Mouse (Mus musculus): ENCODE measurements at regions not wholly inside any gene's neighbourhood (a gene's known extent, or its start where the extent isn't known, plus 50 kb on each side); places are given as distances from the start of the nearest gene placed in this dataset.

DNA sequence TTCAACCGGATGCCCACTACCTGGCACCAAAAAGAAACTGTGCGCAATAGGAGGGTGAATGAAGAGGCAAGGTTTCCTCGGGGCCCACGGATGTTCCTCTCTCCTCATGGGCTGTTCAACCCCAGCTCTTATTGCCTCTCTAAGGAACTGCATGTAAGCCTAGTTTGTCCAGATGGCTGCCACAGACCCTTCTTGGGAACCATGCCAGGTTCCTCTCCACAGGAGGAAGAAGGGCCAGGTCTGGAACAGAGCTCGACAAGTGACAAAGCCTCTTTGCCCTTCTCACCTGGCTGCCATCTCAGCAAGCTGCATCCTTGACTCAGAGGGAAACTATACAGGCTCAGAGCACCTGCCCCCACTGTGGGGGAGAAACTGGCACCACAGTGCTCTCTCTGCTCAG lies 329.6 kb downstream of the Mroh4 start:
- no peak overlapping the region for H3K4me2 ChIP-seq (replicated peaks; ENCODE audit: low read depth, low read length)
- ATAC-seq (no peak), DNase-seq (ENCODE audit: low spot score) (no peak)
- TF ChIP-seq EP300 (IDR thresholded peaks at IDR 0.05) (no peak), CTCF (IDR thresholded peaks at IDR 0.05) (no peak)
- no peaks in the 10 kb centered on the region for H3K27me3 ChIP-seq (replicated peaks; ENCODE audit: insufficient read depth, low read length)
- WGBS: 78% methylated on average over 5 of the region's 5 CpGs
- no peak overlapping the region for H3K27ac ChIP-seq (ENCODE audit: low read length)
- no peak overlapping the region for H3K9ac ChIP-seq (replicated peaks; ENCODE audit: low read depth)
- H3K4me1 ChIP-seq (ENCODE audit: insufficient read depth, low read depth, low read length): no peaks in the 10 kb centered on the region
- H3K36me3 ChIP-seq (ENCODE audit: insufficient read depth, low read length): no peaks in the 10 kb centered on the region
- no peaks in the 10 kb centered on the region for H3K9me3 ChIP-seq (ENCODE audit: low read length)
- no peak overlapping the region for H3K4me3 ChIP-seq (ENCODE audit: low read depth, low read length)

DNA sequence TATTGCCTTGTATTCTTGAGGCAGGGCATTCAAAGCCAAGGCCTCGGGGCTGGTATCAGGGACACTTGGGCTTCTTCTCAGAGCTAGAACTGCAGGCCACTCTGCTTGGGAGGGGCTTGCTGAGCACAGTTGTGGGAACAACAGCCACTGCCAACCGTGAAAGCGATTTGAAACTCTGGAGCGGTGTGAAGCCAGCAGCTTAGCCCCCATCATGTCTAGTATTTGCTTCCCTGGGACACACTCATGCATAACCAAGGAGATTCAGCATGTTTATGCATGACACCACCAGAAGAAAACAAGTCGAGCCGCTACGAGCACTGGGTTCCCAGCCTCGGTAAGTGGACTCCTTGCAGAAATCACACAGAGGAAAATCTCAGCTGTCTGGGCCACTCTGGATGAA lies 339.9 kb downstream of the Mroh4 start:
- Histone ChIP-seq H3K27me3 (replicated peaks; ENCODE audit: insufficient read depth, low read length) (no peaks in the 10 kb centered on the region), H3K9ac (replicated peaks; ENCODE audit: low read depth) (no peak overlapping the region), H3K9me3 (ENCODE audit: low read length) (no peaks in the 10 kb centered on the region), H3K27ac (ENCODE audit: low read length) (no peak overlapping the region), H3K36me3 (ENCODE audit: insufficient read depth, low read length) (no peaks in the 10 kb centered on the region), H3K4me3 (ENCODE audit: low read depth, low read length) (no peak overlapping the region), H3K4me1 (ENCODE audit: insufficient read depth, low read depth, low read length) (no peaks in the 10 kb centered on the region), H3K4me2 (replicated peaks; ENCODE audit: low read depth, low read length) (no peak overlapping the region)
- ATAC-seq (no peak), DNase-seq (ENCODE audit: low spot score) (no peak)
- WGBS: 67% methylated on average over 8 of the region's 8 CpGs
- no peak for TF ChIP-seq EP300 (IDR thresholded peaks at IDR 0.05)
- TF ChIP-seq CTCF (IDR thresholded peaks at IDR 0.05): no peak

DNA sequence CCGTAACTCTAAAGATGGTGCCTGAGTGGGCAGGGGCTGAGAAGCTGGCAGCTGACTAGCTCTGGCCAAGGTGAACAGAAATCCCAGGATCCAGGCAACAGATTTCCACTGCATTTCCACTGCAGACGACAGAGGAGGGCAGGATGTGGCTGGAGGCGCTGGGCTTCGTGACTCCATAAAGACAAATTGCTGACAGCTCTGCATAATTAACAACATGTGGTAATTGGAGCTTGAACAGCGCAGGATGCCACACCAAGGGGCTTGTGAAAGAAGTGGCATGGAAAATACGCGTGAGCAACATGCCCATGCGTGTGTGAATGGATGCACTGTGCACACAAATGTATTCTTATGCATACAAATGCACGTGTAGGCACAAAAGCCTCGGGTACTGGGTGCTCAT lies 341.5 kb downstream of the Mroh4 start:
- Histone ChIP-seq H3K4me3 (ENCODE audit: low read depth, low read length) (no peak overlapping the region), H3K4me2 (replicated peaks; ENCODE audit: low read depth, low read length) (no peak overlapping the region), H3K9me3 (ENCODE audit: low read length) (no peaks in the 10 kb centered on the region), H3K4me1 (ENCODE audit: insufficient read depth, low read depth, low read length) (no peaks in the 10 kb centered on the region), H3K9ac (replicated peaks; ENCODE audit: low read depth) (no peak overlapping the region), H3K27ac (ENCODE audit: low read length) (no peak overlapping the region), H3K36me3 (ENCODE audit: insufficient read depth, low read length) (no peaks in the 10 kb centered on the region), H3K27me3 (replicated peaks; ENCODE audit: insufficient read depth, low read length) (no peaks in the 10 kb centered on the region)
- TF ChIP-seq EP300 (IDR thresholded peaks at IDR 0.05) (no peak), CTCF (IDR thresholded peaks at IDR 0.05) (no peak)
- 71% methylated on average over 10 of the region's 10 CpGs for WGBS
- ATAC-seq: no peak
- no peak for DNase-seq (ENCODE audit: low spot score)

DNA sequence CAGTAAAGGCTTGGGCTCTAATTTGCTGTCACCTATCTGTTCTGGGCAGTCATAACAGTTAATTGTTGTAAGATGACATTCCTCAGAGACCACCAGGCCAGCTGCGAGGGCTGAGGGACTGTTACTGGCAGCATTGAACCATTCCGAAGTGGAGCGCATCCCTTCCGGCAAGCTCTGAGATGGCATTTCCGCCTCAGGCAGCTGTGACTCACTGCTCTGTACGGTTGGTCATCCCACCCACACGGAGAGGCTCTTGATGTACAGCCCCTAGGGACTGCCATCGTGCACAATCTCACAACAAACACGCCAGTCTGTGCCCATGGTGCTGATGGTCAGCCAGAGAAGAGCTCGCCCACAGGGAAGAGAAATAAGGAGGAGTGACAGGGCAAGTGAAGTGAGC lies 342.0 kb downstream of the Mroh4 start:
- Histone ChIP-seq H3K36me3 (ENCODE audit: insufficient read depth, low read length) (no peaks in the 10 kb centered on the region), H3K4me3 (ENCODE audit: low read depth, low read length) (no peak overlapping the region), H3K9ac (replicated peaks; ENCODE audit: low read depth) (no peak overlapping the region), H3K27me3 (replicated peaks; ENCODE audit: insufficient read depth, low read length) (no peaks in the 10 kb centered on the region), H3K27ac (ENCODE audit: low read length) (no peak overlapping the region), H3K4me1 (ENCODE audit: insufficient read depth, low read depth, low read length) (no peaks in the 10 kb centered on the region), H3K9me3 (ENCODE audit: low read length) (no peaks in the 10 kb centered on the region), H3K4me2 (replicated peaks; ENCODE audit: low read depth, low read length) (no peak overlapping the region)
- 75% methylated on average over 10 of the region's 10 CpGs for WGBS
- TF ChIP-seq CTCF (IDR thresholded peaks at IDR 0.05): no peak
- TF ChIP-seq EP300 (IDR thresholded peaks at IDR 0.05): no peak
- DNase-seq (ENCODE audit: low spot score) (no peak), ATAC-seq (no peak)

DNA sequence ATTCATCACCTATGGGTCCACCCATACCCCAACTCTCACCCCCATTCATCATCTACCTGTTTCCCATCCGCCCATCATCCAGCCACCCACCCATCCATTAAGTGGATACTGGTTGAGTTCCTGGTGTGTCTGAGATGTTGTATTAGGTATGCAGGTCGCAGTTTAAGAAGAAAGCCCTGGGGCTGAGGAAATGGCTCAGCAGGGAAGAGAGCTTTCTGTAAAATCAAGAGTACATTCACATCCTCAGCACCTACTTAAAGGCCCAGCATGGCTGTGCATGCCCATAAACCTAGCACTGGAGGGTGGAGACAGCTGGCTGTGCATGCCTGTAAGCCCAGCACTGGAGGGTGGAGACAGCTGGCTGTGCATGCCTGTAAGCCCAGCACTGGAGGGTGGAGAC lies 348.7 kb downstream of the Mroh4 start:
- no peak for TF ChIP-seq CTCF (IDR thresholded peaks at IDR 0.05)
- TF ChIP-seq EP300 (IDR thresholded peaks at IDR 0.05): no peak
- no peaks in the 10 kb centered on the region for H3K36me3 ChIP-seq (ENCODE audit: insufficient read depth, low read length)
- 76% methylated on average over 2 of the region's 2 CpGs for WGBS

DNA sequence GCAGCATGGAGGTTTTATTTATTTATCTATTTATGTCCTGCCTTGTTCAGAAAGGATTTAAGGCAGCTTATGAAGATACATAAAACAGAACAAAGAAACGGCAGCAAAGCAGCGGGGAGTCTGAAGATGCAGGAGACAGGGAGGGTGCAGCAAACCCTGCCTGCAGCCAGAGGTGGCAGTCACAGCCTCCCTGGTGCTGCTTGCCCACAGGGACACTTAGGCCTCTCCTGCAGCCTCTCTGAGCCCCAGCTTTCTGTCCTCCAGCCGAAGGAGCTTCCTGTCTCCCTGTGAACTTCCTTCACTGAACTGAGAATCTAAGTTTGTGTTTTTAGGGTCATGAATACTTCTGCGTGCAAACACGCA lies 353.0 kb downstream of the Mroh4 start:
- Histone ChIP-seq H3K4me3 (ENCODE audit: low read depth, low read length) (no peak overlapping the region), H3K27ac (ENCODE audit: low read length) (no peak overlapping the region), H3K4me2 (replicated peaks; ENCODE audit: low read depth, low read length) (no peak overlapping the region), H3K36me3 (ENCODE audit: insufficient read depth, low read length) (no peaks in the 10 kb centered on the region), H3K9me3 (ENCODE audit: low read length) (no peaks in the 10 kb centered on the region), H3K9ac (replicated peaks; ENCODE audit: low read depth) (no peak overlapping the region), H3K27me3 (replicated peaks; ENCODE audit: insufficient read depth, low read length) (no peaks in the 10 kb centered on the region), H3K4me1 (ENCODE audit: insufficient read depth, low read depth, low read length) (no peaks in the 10 kb centered on the region)
- ATAC-seq: no peak
- 55% methylated on average over 5 of the region's 5 CpGs for WGBS
- DNase-seq (ENCODE audit: low spot score): no peak
- TF ChIP-seq CTCF (IDR thresholded peaks at IDR 0.05): no peak
- TF ChIP-seq EP300 (IDR thresholded peaks at IDR 0.05): no peak

More for the DNA sequence above, 348.7 kb downstream of the Mroh4 start:
- ATAC-seq: no peak
- Histone ChIP-seq H3K9me3 (ENCODE audit: low read length) (no peaks in the 10 kb centered on the region), H3K4me2 (replicated peaks; ENCODE audit: low read depth, low read length) (no peak overlapping the region), H3K4me1 (ENCODE audit: insufficient read depth, low read depth, low read length) (no peaks in the 10 kb centered on the region), H3K4me3 (ENCODE audit: low read depth, low read length) (no peak overlapping the region), H3K9ac (replicated peaks; ENCODE audit: low read depth) (no peak overlapping the region), H3K27me3 (replicated peaks; ENCODE audit: insufficient read depth, low read length) (no peaks in the 10 kb centered on the region), H3K27ac (ENCODE audit: low read length) (no peak overlapping the region)
- no peak for DNase-seq (ENCODE audit: low spot score)

DNA sequence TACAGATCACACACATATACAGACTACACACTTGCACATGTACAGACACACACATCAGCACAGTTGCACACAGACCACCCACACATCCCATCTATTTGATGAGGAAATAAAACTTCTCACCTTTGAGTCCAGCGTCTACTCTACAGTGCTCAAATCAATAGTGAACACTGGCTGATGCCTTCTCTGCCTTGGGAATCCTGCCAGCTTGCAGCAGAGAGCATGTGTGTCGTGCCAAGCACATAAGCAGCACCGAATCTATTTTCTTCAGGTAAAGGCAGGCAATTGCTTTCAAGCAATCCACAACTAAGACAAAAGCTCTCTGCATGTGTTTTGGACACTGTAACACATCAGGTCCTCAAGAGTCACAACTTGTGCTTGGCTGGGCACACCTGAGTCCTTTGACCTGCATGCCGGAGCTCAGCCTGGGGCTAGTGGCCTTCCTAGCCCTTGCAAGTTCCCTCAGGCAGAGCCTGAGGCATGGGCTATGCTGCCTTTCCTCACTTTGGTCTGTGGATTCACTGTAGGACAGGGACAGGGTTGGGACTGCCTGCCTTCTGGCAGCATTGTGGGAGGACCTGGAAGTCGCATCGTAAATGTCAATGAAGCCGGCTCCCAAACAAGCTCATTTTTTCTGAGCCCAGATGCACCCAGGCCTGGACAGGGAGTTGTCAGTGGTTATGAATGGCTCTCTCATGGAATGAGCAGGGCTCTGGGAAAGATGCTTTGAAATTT lies 353.5 kb downstream of the Mroh4 start:
- no peak for TF ChIP-seq CTCF (IDR thresholded peaks at IDR 0.05)
- TF ChIP-seq EP300 (IDR thresholded peaks at IDR 0.05): no peak
- Histone ChIP-seq H3K4me2 (replicated peaks; ENCODE audit: low read depth, low read length) (no peak overlapping the region), H3K27me3 (replicated peaks; ENCODE audit: insufficient read depth, low read length) (no peaks in the 10 kb centered on the region), H3K9ac (replicated peaks; ENCODE audit: low read depth) (no peak overlapping the region), H3K27ac (ENCODE audit: low read length) (no peak overlapping the region), H3K9me3 (ENCODE audit: low read length) (no peaks in the 10 kb centered on the region), H3K36me3 (ENCODE audit: insufficient read depth, low read length) (no peaks in the 10 kb centered on the region), H3K4me1 (ENCODE audit: insufficient read depth, low read depth, low read length) (no peaks in the 10 kb centered on the region), H3K4me3 (ENCODE audit: low read depth, low read length) (no peak overlapping the region)
- no peak for ATAC-seq
- 58% methylated on average over 7 of the region's 7 CpGs for WGBS
- no peak for DNase-seq (ENCODE audit: low spot score)

Data from lung, postnatal 0 days (tissue).